Mouse (Mus musculus) bone marrow macrophage, adult 2 months (primary cell): Measurements from ENCODE around the gene Fam83b. TPM values are rescaled to one million over a fixed set of nuclear protein-coding genes. Genes with fewer than 3 reads are reported as not detected.

Experiments used
- H3K27ac ChIP-seq: 2 replicates; pipeline ENCODE4 v1.5.1; 2012; ENCODE audit warnings: low read depth, low read length; ENCODE audit not compliant: insufficient read depth
- H3K4me1 ChIP-seq: 2 replicates; pipeline ENCODE4 v1.6.1; 2012; ENCODE audit warnings: low read length; ENCODE audit not compliant: control insufficient read depth, insufficient read depth
- H3K4me3 ChIP-seq: 2 replicates; pipeline ENCODE4 v1.5.1; 2012; ENCODE audit warnings: mild to moderate bottlenecking, low read length, moderate library complexity; ENCODE audit not compliant: insufficient read depth
- CTCF ChIP-seq: IDR thresholded peaks from 2 replicates; pipeline ENCODE4 v1.5.1; 2012; ENCODE audit warnings: low read depth, mild to moderate bottlenecking, low read length, moderate library complexity
- POLR2A ChIP-seq: IDR thresholded peaks from 2 replicates; pipeline ENCODE4 v1.6.1; 2012; ENCODE audit warnings: mild to moderate bottlenecking, low read depth, low read length, borderline replicate concordance
- polyA plus RNA-seq: library from polyadenylated mRNA; stranded (reverse); fragments of >200 nt; gene quantifications from 2 replicates; pipeline ENCODE4 v1.2.4, GENCODE M21; 2012; ENCODE audit not compliant: missing spikeins, insufficient read depth, insufficient read length

Fam83b gene
- polyA plus RNA-seq, 1 experiment = not detected

GRCm38 (mm10) chr9:76562794-76563193 is 4.1 kb downstream of the Fam83b start:
- Histone ChIP-seq H3K4me3 (no peak overlapping the region), H3K27ac (no peak overlapping the region), H3K4me1 (no peaks in the 10 kb centered on the region)
- TF ChIP-seq POLR2A = no peak
- TF ChIP-seq CTCF = no peak

GRCm38 (mm10) chr9:76559240-76559639 is 7.7 kb downstream of the Fam83b start:
- TF ChIP-seq POLR2A (no peak), CTCF (no peak)
- H3K4me3 ChIP-seq = no peak overlapping the region
- H3K27ac ChIP-seq = no peak overlapping the region
- H3K4me1 ChIP-seq = no peaks in the 10 kb centered on the region

GRCm38 (mm10) chr9:76553758-76554157 is 13.2 kb downstream of the Fam83b start:
- TF ChIP-seq CTCF (no peak), POLR2A (no peak)

GRCm38 (mm10) chr9:76553115-76553514 is 13.8 kb downstream of the Fam83b start:
- no peaks in the 10 kb centered on the region for H3K4me1 ChIP-seq
- TF ChIP-seq CTCF (no peak), POLR2A (no peak)
- H3K27ac ChIP-seq = no peak overlapping the region

More at GRCm38 (mm10) chr9:76553758-76554157, 13.2 kb downstream of the Fam83b start:
- H3K4me1 ChIP-seq = no peaks in the 10 kb centered on the region
- H3K27ac ChIP-seq = no peak overlapping the region
- H3K4me3 ChIP-seq = no peak overlapping the region

GRCm38 (mm10) chr9:76546714-76547113 is 20.2 kb downstream of the Fam83b start:
- TF ChIP-seq CTCF (no peak), POLR2A (no peak)
- H3K4me3 ChIP-seq = no peak overlapping the region
- H3K27ac ChIP-seq = no peak overlapping the region
- H3K4me1 ChIP-seq = no peaks in the 10 kb centered on the region

More at GRCm38 (mm10) chr9:76553115-76553514, 13.8 kb downstream of the Fam83b start:
- no peak overlapping the region for H3K4me3 ChIP-seq

- Histone ChIP-seq H3K27ac (no peak overlapping the region), H3K4me1 (no peaks in the 10 kb centered on the region), H3K4me3 (no peak overlapping the region)
- TF ChIP-seq CTCF (no peak), POLR2A (no peak)
Observed at GRCm38 (mm10) chr9:76540684-76541083, 26.2 kb downstream of the Fam83b start.

- no peak for TF ChIP-seq POLR2A
- no peak overlapping the region for H3K4me3 ChIP-seq
Observed at GRCm38 (mm10) chr9:76539953-76540621, 26.8 kb downstream of the Fam83b start.

GRCm38 (mm10) chr9:76539271-76539670 is 27.6 kb downstream of the Fam83b start:
- TF ChIP-seq CTCF (no peak), POLR2A (no peak)
- no peak overlapping the region for H3K4me3 ChIP-seq

More at GRCm38 (mm10) chr9:76539953-76540621, 26.8 kb downstream of the Fam83b start:
- H3K4me1 ChIP-seq = no peaks in the 10 kb centered on the region
- H3K27ac ChIP-seq = no peak overlapping the region

GRCm38 (mm10) chr9:76536032-76536431 is 30.9 kb downstream of the Fam83b start:
- no peak overlapping the region for H3K4me3 ChIP-seq
- no peak overlapping the region for H3K27ac ChIP-seq
- TF ChIP-seq POLR2A (no peak), CTCF (no peak)
- no peaks in the 10 kb centered on the region for H3K4me1 ChIP-seq

More at GRCm38 (mm10) chr9:76539271-76539670, 27.6 kb downstream of the Fam83b start:
- Histone ChIP-seq H3K4me1 (no peaks in the 10 kb centered on the region), H3K27ac (no peak overlapping the region)

- Histone ChIP-seq H3K27ac (no peak overlapping the region), H3K4me3 (no peak overlapping the region), H3K4me1 (no peaks in the 10 kb centered on the region)
- TF ChIP-seq POLR2A (no peak), CTCF (no peak)
Observed at GRCm38 (mm10) chr9:76532403-76532802, 34.5 kb downstream of the Fam83b start.
